Mouse (Mus musculus) small intestine, adult 2 months (tissue): ENCODE data around the gene Osr1. TPM values are rescaled to one million over a fixed set of nuclear protein-coding genes. Genes with fewer than 3 reads are reported as not detected.

Experiments
- H3K27ac ChIP-seq: fragments of 200-500 bp; 2 replicates; pipeline ENCODE4 v1.5.1; 2012; ENCODE audit warnings: low read depth, low read length, control low read depth, inconsistent platforms; ENCODE audit not compliant: insufficient read depth
- H3K27me3 ChIP-seq: fragments of 200-500 bp; 2 replicates; pipeline ENCODE4 v1.6.1; 2012; ENCODE audit warnings: mild to moderate bottlenecking, moderate library complexity, low read length, inconsistent platforms; ENCODE audit not compliant: control insufficient read depth, insufficient read depth
- H3K36me3 ChIP-seq: fragments of 200-500 bp; 2 replicates; pipeline ENCODE4 v1.6.1; 2012; ENCODE audit warnings: mild to moderate bottlenecking, low read length, control low read depth, inconsistent platforms; ENCODE audit not compliant: control insufficient read depth, insufficient read depth
- H3K4me1 ChIP-seq: fragments of 200-500 bp; 2 replicates; pipeline ENCODE4 v1.6.1; 2012; ENCODE audit warnings: low read length, inconsistent platforms, mixed read lengths; ENCODE audit not compliant: control insufficient read depth, insufficient read depth, insufficient read length
- H3K4me3 ChIP-seq: fragments of 200-500 bp; 2 replicates; pipeline ENCODE4 v1.5.1; 2012; ENCODE audit warnings: low read depth, mild to moderate bottlenecking, control low read depth, inconsistent platforms, low read length, moderate library complexity
- CTCF ChIP-seq: fragments of 200-500 bp; IDR thresholded peaks from 2 replicates; pipeline ENCODE4 v1.5.1; 2012; ENCODE audit warnings: low read depth, mild to moderate bottlenecking, control low read depth, inconsistent platforms, low read length, moderate library complexity, mixed read lengths; ENCODE audit not compliant: insufficient replicate concordance, insufficient read length; ENCODE audit errors: extremely low read depth
- POLR2A ChIP-seq: fragments of 200-500 bp; IDR thresholded peaks from 2 replicates; pipeline ENCODE4 v1.6.1; 2012; ENCODE audit warnings: low read depth, mild to moderate bottlenecking, control low read depth, inconsistent platforms, low read length, moderate library complexity
- WGBS: fragments of 180-500 bp; shearing (Covaris S2); methylation state at CpG from one replicate; pipeline ENCODE4 v1.1.7; 2018; 5-methylcytosine and 5-hydroxymethylcytosine counted together
- polyA plus RNA-seq: library from polyadenylated mRNA; depleted of rRNA; stranded (reverse); fragments of >200 nt; gene quantifications from 2 replicates; pipeline ENCODE4 v1.2.3, GENCODE M21; 2012

Osr1 gene
- polyA plus RNA-seq, 1 experiment, result 5.1 TPM

- H3K4me3 ChIP-seq, result peak overlapping the region; percentile 34
- no peaks in the 10 kb centered on the region for H3K36me3 ChIP-seq
- peaks cover 3% of the 10 kb centered on the region; the same call in 1 of the 2 replicates for H3K4me1 ChIP-seq
- TF ChIP-seq POLR2A (no peak), CTCF (no peak)
- H3K27me3 ChIP-seq, result peaks cover 16% of the 10 kb centered on the region
- WGBS, result 6% methylated on average over 7 of the region's 7 CpGs
- no peak overlapping the region for H3K27ac ChIP-seq
These were observed 15.2 kb downstream of the Osr1 start for GRCm38 (mm10) chr12:9585085-9585453.

GRCm38 (mm10) chr12:9587732-9588131 lies 17.8 kb downstream of the Osr1 start:
- TF ChIP-seq CTCF, result no peak
- no peak for TF ChIP-seq POLR2A
- Histone ChIP-seq H3K27me3 (no peaks in the 10 kb centered on the region), H3K27ac (no peak overlapping the region), H3K36me3 (no peaks in the 10 kb centered on the region), H3K4me3 (no peak overlapping the region), H3K4me1 (peaks cover 3% of the 10 kb centered on the region; the same call in 1 of the 2 replicates)
- 70% methylated on average over 1 of the region's 1 CpGs for WGBS

- H3K4me3 ChIP-seq, result no peak overlapping the region
- peaks cover 2% of the 10 kb centered on the region; the same call in 1 of the 2 replicates for H3K4me1 ChIP-seq
- no peaks in the 10 kb centered on the region for H3K36me3 ChIP-seq
- 72% methylated on average over 7 of the region's 7 CpGs for WGBS
- TF ChIP-seq POLR2A, result no peak
- no peak for TF ChIP-seq CTCF
- no peaks in the 10 kb centered on the region for H3K27me3 ChIP-seq
- no peak overlapping the region for H3K27ac ChIP-seq
These were observed 19.7 kb downstream of the Osr1 start for GRCm38 (mm10) chr12:9589561-9590134.

GRCm38 (mm10) chr12:9591141-9591540 lies 21.2 kb downstream of the Osr1 start:
- Histone ChIP-seq H3K4me1 (no peaks in the 10 kb centered on the region), H3K27ac (no peak overlapping the region), H3K4me3 (no peak overlapping the region), H3K36me3 (no peaks in the 10 kb centered on the region), H3K27me3 (no peaks in the 10 kb centered on the region)
- TF ChIP-seq CTCF, result no peak
- TF ChIP-seq POLR2A, result no peak
- WGBS, result 55% methylated on average over 3 of the region's 3 CpGs

GRCm38 (mm10) chr12:9598219-9598618 lies 28.3 kb downstream of the Osr1 start:
- no peaks in the 10 kb centered on the region for H3K27me3 ChIP-seq
- H3K4me1 ChIP-seq, result no peaks in the 10 kb centered on the region
- H3K27ac ChIP-seq, result no peak overlapping the region
- TF ChIP-seq POLR2A (no peak), CTCF (no peak)
- H3K36me3 ChIP-seq, result no peaks in the 10 kb centered on the region
- no peak overlapping the region for H3K4me3 ChIP-seq
